Mouse (Mus musculus) myocyte (in vitro differentiated cells): ENCODE results near the gene Pkp3.

Experiments used
- CEBPB ChIP-seq: IDR thresholded peaks from 2 replicates; pipeline ENCODE4 v1.6.1; 2011; ENCODE audit warnings: mild to moderate bottlenecking, moderate library complexity; ENCODE audit not compliant: poor library complexity, insufficient read depth, severe bottlenecking
- E2F4 ChIP-seq: IDR thresholded peaks from one replicate; pipeline ENCODE4 v1.6.1; 2011; ENCODE audit warnings: mild to moderate bottlenecking, control low read depth, moderate library complexity; ENCODE audit not compliant: insufficient read depth
- MYOG ChIP-seq, 3 experiments: IDR thresholded peaks; one replicate each; pipeline ENCODE4 v1.6.1; 2011; ENCODE audit warnings: control low read depth in 2 of 3, low read depth in 2 of 3, mild to moderate bottlenecking in 2 of 3; ENCODE audit not compliant: insufficient read length in 2 of 3, control insufficient read depth in 1 of 3, insufficient read depth in 1 of 3
- POLR2A ChIP-seq: IDR thresholded peaks from one replicate; pipeline ENCODE4 v1.6.1; 2011; ENCODE audit warnings: low read depth, mild to moderate bottlenecking, control low read depth, moderate library complexity; ENCODE audit not compliant: insufficient read length
- POLR2AphosphoS2 ChIP-seq: IDR thresholded peaks from one replicate; pipeline ENCODE4 v1.6.1; 2011; ENCODE audit warnings: low read depth, control low read depth; ENCODE audit not compliant: insufficient read length
- TCF12 ChIP-seq: IDR thresholded peaks from one replicate; pipeline ENCODE4 v1.6.1; 2011; ENCODE audit warnings: mild to moderate bottlenecking, control low read depth; ENCODE audit not compliant: poor library complexity, insufficient read depth, severe bottlenecking
- TCF3 ChIP-seq: IDR thresholded peaks from one replicate; pipeline ENCODE4 v1.6.1; 2011; ENCODE audit warnings: low read depth, control low read depth; ENCODE audit not compliant: insufficient read length
- USF1 ChIP-seq: IDR thresholded peaks from one replicate; pipeline ENCODE4 v1.6.1; 2011; ENCODE audit warnings: low read depth, mild to moderate bottlenecking, control low read depth, moderate library complexity

GRCm38 (mm10) chr7:141094487-141095205 is 16.6 kb downstream of the Pkp3 start:
- TF ChIP-seq CEBPB (no peak), POLR2A (no peak), POLR2AphosphoS2 (no peak), TCF12 (no peak), E2F4 (no peak), TCF3 (no peak), MYOG (IDR thresholded peaks at IDR 0.05; ENCODE audit: control insufficient read depth in 1 of 3, insufficient read depth in 1 of 3, insufficient read length in 2 of 3, low read depth in 2 of 3) (no peak), USF1 (no peak)
